Mouse (Mus musculus) cerebellum, postnatal 14 days (tissue): ENCODE data around the gene Mrpl54.
"Not testable (repeated sequence)": the region's sequence is repeated elsewhere in the genome, so short reads cannot be mapped to it uniquely, and the experiment has no call there.

Experiments used
- DNase-seq, 2 experiments: peaks; one replicate each; pipeline ENCODE4 v3.0.0; 2021; ENCODE audit warnings: mixed read lengths in 2 of 2

Gene Mrpl54

GRCm38 (mm10) chr10:81223731-81224130 is 43.0 kb downstream of the Mrpl54 start:
- DNase-seq: not testable (repeated sequence)

- no peak for DNase-seq
These were observed 45.2 kb downstream of the Mrpl54 start for GRCm38 (mm10) chr10:81221402-81222015.

- DNase-seq: peak; percentile 72 to 89
These were observed 48.8 kb downstream of the Mrpl54 start for GRCm38 (mm10) chr10:81217964-81218363.

DNA sequence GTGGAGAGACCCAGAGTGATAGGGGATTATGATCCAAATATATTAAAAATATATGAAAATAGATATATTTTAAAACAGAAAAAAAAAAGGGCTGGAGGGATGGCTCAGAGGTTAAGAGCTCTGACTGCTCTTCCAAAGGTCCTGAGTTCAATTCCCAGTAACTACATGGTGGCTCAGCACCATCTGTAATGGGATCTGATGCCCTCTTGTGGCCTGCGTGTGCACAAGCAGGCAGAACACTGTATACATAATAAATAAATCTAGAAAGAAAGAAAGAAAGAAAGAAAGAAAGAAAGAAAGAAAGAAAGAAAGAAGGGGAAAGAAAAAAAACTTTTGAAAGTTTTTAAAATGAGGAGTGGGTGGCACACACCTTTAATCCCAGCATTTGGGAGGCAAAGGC is 49.5 kb downstream of the Mrpl54 start:
- peak in 1 of 2 experiments; percentile 47 for DNase-seq

DNA sequence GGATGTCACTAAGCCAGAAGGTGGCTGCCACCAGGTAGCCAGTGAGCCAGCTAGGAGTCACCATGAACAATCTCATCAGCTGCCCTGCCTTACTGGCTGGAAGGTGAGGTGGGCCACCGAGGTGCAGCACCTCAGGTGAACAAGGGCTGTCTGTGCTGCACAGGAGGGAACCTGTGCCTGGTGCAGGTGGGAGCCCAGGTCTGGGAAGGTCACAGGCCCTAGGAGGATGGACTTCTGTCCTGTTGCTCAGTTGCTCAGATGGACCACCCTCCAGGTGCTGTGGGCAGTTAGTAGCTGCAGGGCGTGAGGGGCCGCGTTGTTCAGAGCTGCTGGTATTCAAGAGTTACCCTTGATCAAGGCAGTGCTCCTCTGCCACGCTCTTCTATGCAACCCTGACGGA is 49.9 kb downstream of the Mrpl54 start:
- no peak for DNase-seq

- DNase-seq: no peak
These were observed 50.5 kb downstream of the Mrpl54 start for GRCm38 (mm10) chr10:81216260-81216659.
